Mouse (Mus musculus) yolk sac, embryonic 10.5 days (tissue): ENCODE measurements around the gene Gm10959.

Source experiments
- DNase-seq: peaks from one replicate; pipeline ENCODE4 v3.0.0-alpha.2; 2017; ENCODE audit warnings: low spot score

The Gm10959 gene

GRCm38 (mm10) chr3:122888371-122888819 is 30.8 kb downstream of the Gm10959 start:
- no peak for DNase-seq

- no peak for DNase-seq
Observed at GRCm38 (mm10) chr3:122887505-122888301, 31.5 kb downstream of the Gm10959 start.

GRCm38 (mm10) chr3:122878705-122879315 is 40.4 kb downstream of the Gm10959 start:
- DNase-seq = no peak

GRCm38 (mm10) chr3:122877543-122877942 is 41.6 kb downstream of the Gm10959 start:
- DNase-seq = no peak

GRCm38 (mm10) chr3:122876870-122877269 is 42.3 kb downstream of the Gm10959 start:
- DNase-seq = no peak

GRCm38 (mm10) chr3:122871596-122871995 is 47.6 kb downstream of the Gm10959 start:
- no peak for DNase-seq

GRCm38 (mm10) chr3:122868270-122868669 is 50.9 kb downstream of the Gm10959 start:
- DNase-seq = no peak

- DNase-seq = no peak
Observed at GRCm38 (mm10) chr3:122865092-122865491, 54.1 kb downstream of the Gm10959 start.
